Comparison of ENCODE assay signal across 13 mouse cellular contexts in genomic region chr1:132893311-132894077, GRCm38 (mm10). TPM values are rescaled to one million over a fixed set of nuclear protein-coding genes. Genes with fewer than 3 reads are reported as not detected.
DNase-seq lines count a peak whose midpoint lies in the region; ATAC-seq and TF ChIP-seq lines count a peak whose summit lies in the region.
"Had no signal": no experiment of that assay in that cellular context is flagged by ENCODE, and none has a peak within 500 bp of the region (broad histone marks: within the 10 kb centered on the region; RNA-seq: fewer than 3 reads in every experiment).

No protein-coding gene starts in this region.

- no peaks in the 10 kb centered on the region for H3K27me3 ChIP-seq in forebrain, embryonic 12.5 days
- no peaks in the 10 kb centered on the region for H3K27me3 ChIP-seq in forebrain, embryonic 13.5 days
- H3K27me3 ChIP-seq in lung, postnatal 0 days (replicated peaks; ENCODE audit: insufficient read depth, low read length) = no peaks in the 10 kb centered on the region
- H3K27me3 ChIP-seq in heart, postnatal 0 days (ENCODE audit: control insufficient read depth, insufficient read depth, low read length) = no peaks in the 10 kb centered on the region; the same call in 1 of the 2 replicates
- no peaks in the 10 kb centered on the region for H3K27me3 ChIP-seq in midbrain, embryonic 16.5 days (ENCODE audit: control insufficient read depth, insufficient read depth, low read depth, low read length)
- H3K27me3 ChIP-seq in midbrain, embryonic 13.5 days = no peaks in the 10 kb centered on the region
- H3K27me3 ChIP-seq: neural tube, embryonic 13.5 days had no signal

- peak; percentile 13 for DNase-seq in lung, postnatal 0 days (ENCODE audit: low spot score)
- DNase-seq in lung, postnatal 25 days (ENCODE audit: low spot score) = no peak
- no peak for DNase-seq in heart, postnatal 0 days (ENCODE audit: low spot score)
- peak; percentile 78 for DNase-seq in right cerebral cortex, postnatal 25 days
- DNase-seq: forebrain, postnatal 0 days; kidney, adult 2 months; lung, adult 2 months had no signal

- no peak for TF ChIP-seq EP300 in lung, postnatal 0 days (IDR thresholded peaks at IDR 0.05)
- no peak for TF ChIP-seq EP300 in heart, postnatal 0 days (IDR thresholded peaks at IDR 0.05; ENCODE audit: low read depth)

- 0 out of 2 replicates have a peak, but pooled peaks have one; percentile 3 for ATAC-seq in forebrain, embryonic 12.5 days (ENCODE audit: low FRiP score)
- ATAC-seq in forebrain, embryonic 13.5 days = no peak
- peak; percentile 21; the same call in 1 of the 2 replicates for ATAC-seq in lung, postnatal 0 days
- ATAC-seq in heart, postnatal 0 days (ENCODE audit: insufficient read depth, low read depth) = peak; percentile 60
- no peak for ATAC-seq in midbrain, embryonic 16.5 days
- ATAC-seq in midbrain, embryonic 13.5 days = no peak
- ATAC-seq: activated CD4-positive, CD25-positive, alpha-beta regulatory T cell, adult 4 months; forebrain, postnatal 0 days had no signal

- 77% methylated on average over 17 of the region's 17 CpGs for WGBS in forebrain, embryonic 12.5 days
- WGBS in forebrain, embryonic 13.5 days = 81% methylated on average over 17 of the region's 17 CpGs
- WGBS in lung, postnatal 0 days = 46% methylated on average over 17 of the region's 17 CpGs
- 49% methylated on average over 17 of the region's 17 CpGs for WGBS in heart, postnatal 0 days
- WGBS in midbrain, embryonic 16.5 days = 77% methylated on average over 17 of the region's 17 CpGs
- 77% methylated on average over 17 of the region's 17 CpGs for WGBS in midbrain, embryonic 13.5 days

- peaks cover 13% of the 10 kb centered on the region for H3K4me1 ChIP-seq in forebrain, embryonic 12.5 days
- H3K4me1 ChIP-seq in forebrain, embryonic 13.5 days = peaks cover 14% of the 10 kb centered on the region
- no peaks in the 10 kb centered on the region for H3K4me1 ChIP-seq in lung, postnatal 0 days (ENCODE audit: insufficient read depth, low read depth, low read length)
- H3K4me1 ChIP-seq in heart, postnatal 0 days (ENCODE audit: control insufficient read depth, insufficient read depth) = peaks cover 9% of the 10 kb centered on the region
- H3K4me1 ChIP-seq in midbrain, embryonic 16.5 days (ENCODE audit: control insufficient read depth, insufficient read depth, low read length) = peaks cover 10% of the 10 kb centered on the region
- H3K4me1 ChIP-seq in midbrain, embryonic 13.5 days (replicated peaks) = peaks cover 17% of the 10 kb centered on the region

- no peak overlapping the region for H3K4me3 ChIP-seq in forebrain, embryonic 12.5 days (replicated peaks)
- no peak overlapping the region for H3K4me3 ChIP-seq in forebrain, embryonic 13.5 days
- no peak overlapping the region for H3K4me3 ChIP-seq in lung, postnatal 0 days (ENCODE audit: low read depth, low read length)
- no peak overlapping the region for H3K4me3 ChIP-seq in heart, postnatal 0 days (ENCODE audit: low read depth, low read length)
- no peak overlapping the region for H3K4me3 ChIP-seq in midbrain, embryonic 16.5 days (ENCODE audit: low read depth, low read length)
- H3K4me3 ChIP-seq in midbrain, embryonic 13.5 days (replicated peaks) = no peak overlapping the region
- H3K4me3 ChIP-seq: neural tube, embryonic 13.5 days had no signal

- H3K9me3 ChIP-seq in forebrain, embryonic 12.5 days = no peaks in the 10 kb centered on the region
- H3K9me3 ChIP-seq in forebrain, embryonic 13.5 days (replicated peaks) = no peaks in the 10 kb centered on the region
- no peaks in the 10 kb centered on the region for H3K9me3 ChIP-seq in lung, postnatal 0 days (ENCODE audit: low read length)
- no peaks in the 10 kb centered on the region for H3K9me3 ChIP-seq in heart, postnatal 0 days (replicated peaks; ENCODE audit: control insufficient read depth, low read length)
- no peaks in the 10 kb centered on the region for H3K9me3 ChIP-seq in midbrain, embryonic 16.5 days (replicated peaks; ENCODE audit: control insufficient read depth, low read length, poor library complexity, severe bottlenecking)
- H3K9me3 ChIP-seq in midbrain, embryonic 13.5 days = no peaks in the 10 kb centered on the region
- H3K9me3 ChIP-seq: neural tube, embryonic 13.5 days had no signal

- no peaks in the 10 kb centered on the region for H3K36me3 ChIP-seq in forebrain, embryonic 12.5 days (replicated peaks)
- H3K36me3 ChIP-seq in forebrain, embryonic 13.5 days (ENCODE audit: poor library complexity, severe bottlenecking) = peaks cover 18% of the 10 kb centered on the region
- H3K36me3 ChIP-seq in lung, postnatal 0 days (ENCODE audit: insufficient read depth, low read length) = no peaks in the 10 kb centered on the region
- no peaks in the 10 kb centered on the region for H3K36me3 ChIP-seq in heart, postnatal 0 days (replicated peaks; ENCODE audit: control insufficient read depth, insufficient read depth, low read length)
- H3K36me3 ChIP-seq in midbrain, embryonic 16.5 days (ENCODE audit: control insufficient read depth, insufficient read depth, low read length) = peaks cover 9% of the 10 kb centered on the region; the same call in 1 of the 2 replicates
- H3K36me3 ChIP-seq in midbrain, embryonic 13.5 days = peaks cover 33% of the 10 kb centered on the region

- H3K9ac ChIP-seq in forebrain, embryonic 12.5 days = no peak overlapping the region
- no peak overlapping the region for H3K9ac ChIP-seq in forebrain, embryonic 13.5 days
- no peak overlapping the region for H3K9ac ChIP-seq in lung, postnatal 0 days (replicated peaks; ENCODE audit: low read depth)
- H3K9ac ChIP-seq in heart, postnatal 0 days (replicated peaks; ENCODE audit: low read depth, low read length) = no peak overlapping the region
- no peak overlapping the region for H3K9ac ChIP-seq in midbrain, embryonic 16.5 days (ENCODE audit: low read depth, low read length)
- no peak overlapping the region for H3K9ac ChIP-seq in midbrain, embryonic 13.5 days (replicated peaks)
- H3K9ac ChIP-seq: forebrain, postnatal 0 days; neural tube, embryonic 13.5 days had no signal

- no peak overlapping the region for H3K27ac ChIP-seq in forebrain, embryonic 12.5 days
- H3K27ac ChIP-seq in forebrain, embryonic 13.5 days = no peak overlapping the region
- H3K27ac ChIP-seq in lung, postnatal 0 days (ENCODE audit: low read length) = no peak overlapping the region
- no peak overlapping the region for H3K27ac ChIP-seq in heart, postnatal 0 days (ENCODE audit: low read depth)
- H3K27ac ChIP-seq in midbrain, embryonic 16.5 days (ENCODE audit: low read length) = no peak overlapping the region
- H3K27ac ChIP-seq in midbrain, embryonic 13.5 days = no peak overlapping the region
- H3K27ac ChIP-seq: neural tube, embryonic 13.5 days had no signal

- H3K4me2 ChIP-seq in forebrain, embryonic 12.5 days = no peak overlapping the region
- no peak overlapping the region for H3K4me2 ChIP-seq in forebrain, embryonic 13.5 days
- no peak overlapping the region for H3K4me2 ChIP-seq in lung, postnatal 0 days (replicated peaks; ENCODE audit: low read depth, low read length)
- H3K4me2 ChIP-seq in heart, postnatal 0 days (ENCODE audit: low read depth, low read length) = no peak overlapping the region
- no peak overlapping the region for H3K4me2 ChIP-seq in midbrain, embryonic 16.5 days (ENCODE audit: low read length)
- no peak overlapping the region for H3K4me2 ChIP-seq in midbrain, embryonic 13.5 days (replicated peaks)
- H3K4me2 ChIP-seq: neural tube, embryonic 13.5 days had no signal

- no peak for TF ChIP-seq CTCF in lung, postnatal 0 days (IDR thresholded peaks at IDR 0.05)
- TF ChIP-seq CTCF in heart, postnatal 0 days (IDR thresholded peaks at IDR 0.05; ENCODE audit: low read depth) = no peak

RNA-seq across cellular contexts. Expression of gene Lrrn2, which starts 13.4 kb away (rescaled TPM):
- polyA plus RNA-seq in forebrain, embryonic 12.5 days (2016; fragmentation: Nextera tagmentation; extraction: Ambion mirVana) = 17.9 and 19.8 TPM in 2 replicates
- 22.2 and 25.6 TPM in 2 replicates for polyA plus RNA-seq in forebrain, embryonic 13.5 days (2015; fragmentation: Nextera tagmentation; extraction: Ambion mirVana)
- polyA plus RNA-seq in lung, postnatal 0 days (2015; fragmentation: Nextera tagmentation; extraction: Ambion mirVana) = 0.63 and 0.67 TPM in 2 replicates
- 5.0 and 5.1 TPM in 2 replicates for total RNA-seq in heart, postnatal 0 days (2014; rRNA removed; ENCODE audit: low replicate concordance)
- polyA plus RNA-seq in heart, postnatal 0 days (2015; fragmentation: Nextera tagmentation; extraction: Ambion mirVana) = 6.7 and 7.0 TPM in 2 replicates
- polyA plus RNA-seq in midbrain, embryonic 16.5 days (2015; fragmentation: Nextera tagmentation; extraction: Ambion mirVana) = 59.1 and 61.4 TPM in 2 replicates
- 29.8 and 30.3 TPM in 2 replicates for polyA plus RNA-seq in midbrain, embryonic 13.5 days (2015; fragmentation: Nextera tagmentation; extraction: Ambion mirVana)
- polyA plus RNA-seq: activated CD4-positive, CD25-positive, alpha-beta regulatory T cell, adult 4 months had no signal

Comparison
In these comparisons a context has a peak if more than half of its experiments do, and no peak if none do; other contexts are left out.
1. ATAC-seq: peak in forebrain, embryonic 12.5 days (single experiment), lung, postnatal 0 days (single experiment) and heart, postnatal 0 days (single experiment); none in forebrain, embryonic 13.5 days (single experiment), midbrain, embryonic 16.5 days (single experiment) and midbrain, embryonic 13.5 days (single experiment).
2. DNase-seq: peak in lung, postnatal 0 days (single experiment) and right cerebral cortex, postnatal 25 days (single experiment); none in lung, postnatal 25 days (single experiment) and heart, postnatal 0 days (single experiment).